Mouse (Mus musculus) heart, embryonic 11.5 days (tissue): ENCODE results near the gene Nlrc3. TPM values are rescaled to one million over a fixed set of nuclear protein-coding genes. Genes with fewer than 3 reads are reported as not detected.
A peak's percentile ranks its signal among the peaks of the same experiment; 100 is the strongest.
"Not testable (repeated sequence)": the region's sequence is repeated elsewhere in the genome, so short reads cannot be mapped to it uniquely, and the experiment has no call there.

Source experiments
- ATAC-seq: fragments of 200-750 bp; cut with Nextera tagmentation; replicated peaks from 2 replicates; pipeline ENCODE4 v1.8.0; 2017; ENCODE audit warnings: moderate library complexity; ENCODE audit not compliant: insufficient number of reproducible peaks, low FRiP score, low TSS enrichment
- H3K27ac ChIP-seq: fragments of 300-500 bp; sonication (generic); 2 replicates; pipeline ENCODE4 v1.5.1; 2014; ENCODE audit warnings: mild to moderate bottlenecking, low read depth, low read length
- H3K27me3 ChIP-seq: fragments of 300-500 bp; sonication (generic); 2 replicates; pipeline ENCODE4 v1.6.1; 2014; ENCODE audit warnings: mild to moderate bottlenecking, low read length, mixed read lengths; ENCODE audit not compliant: control insufficient read depth, insufficient read depth
- H3K36me3 ChIP-seq: fragments of 300-500 bp; sonication (generic); 2 replicates; pipeline ENCODE4 v1.6.1; 2014; ENCODE audit warnings: mild to moderate bottlenecking, low read length, moderate library complexity, mixed read lengths; ENCODE audit not compliant: control insufficient read depth, insufficient read depth
- H3K4me1 ChIP-seq: fragments of 300-500 bp; sonication (generic); 2 replicates; pipeline ENCODE4 v1.6.1; 2014; ENCODE audit warnings: low read length; ENCODE audit not compliant: control insufficient read depth, insufficient read depth
- H3K4me2 ChIP-seq: fragments of 300-500 bp; sonication (generic); 2 replicates; pipeline ENCODE4 v1.6.1; 2014; ENCODE audit warnings: mild to moderate bottlenecking, moderate library complexity
- H3K4me3 ChIP-seq: fragments of 300-500 bp; sonication (generic); 2 replicates; pipeline ENCODE4 v1.5.1; 2014; ENCODE audit warnings: low read depth, low read length
- H3K9ac ChIP-seq: fragments of 300-500 bp; sonication (generic); 2 replicates; pipeline ENCODE4 v1.6.1; 2014; ENCODE audit warnings: mild to moderate bottlenecking, low read depth, low read length, moderate library complexity
- H3K9me3 ChIP-seq: fragments of 300-500 bp; sonication (generic); replicated peaks from 2 replicates; pipeline ENCODE4 v1.6.1; 2016; ENCODE audit warnings: low read length; ENCODE audit not compliant: control insufficient read depth
- WGBS: fragments of 180-500 bp; shearing (Covaris S2); extraction: QIAGEN DNeasy Blood & Tissue Kit; methylation state at CpG from one replicate; pipeline ENCODE4 v1.1.7; 2014; ENCODE audit not compliant: insufficient replicate concordance; 5-methylcytosine and 5-hydroxymethylcytosine counted together
- polyA plus RNA-seq: library from polyadenylated mRNA; unstranded; fragments of >200 nt; fragmentation: Nextera tagmentation; extraction: Ambion mirVana; gene quantifications from 2 replicates; pipeline ENCODE4 v1.2.1, GENCODE M21; 2014

Gene Nlrc3
- polyA plus RNA-seq, 1 experiment from 2014 or later = 1.4 TPM

DNA sequence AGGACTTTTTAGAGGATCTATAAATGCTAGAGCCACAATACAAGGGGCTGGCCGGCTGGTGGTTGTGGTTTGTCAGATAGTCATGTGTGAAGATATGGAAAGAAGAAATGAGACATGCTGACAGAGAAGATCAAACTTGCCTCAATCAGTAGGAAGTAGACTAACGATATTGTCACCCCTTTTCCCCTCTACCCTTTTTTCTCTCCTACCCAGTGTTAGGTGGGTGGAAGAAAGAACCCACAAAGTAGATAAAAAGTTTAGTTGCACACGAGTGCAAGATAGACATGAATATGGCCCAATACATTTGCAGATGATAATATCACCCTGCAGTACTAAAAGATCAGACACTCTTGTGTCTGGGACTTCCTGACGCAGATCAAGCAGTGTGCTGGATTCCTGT lies 12.0 kb upstream of the Nlrc3 start:
- Histone ChIP-seq H3K36me3 (peaks cover 70% of the 10 kb centered on the region), H3K4me2 (no peak overlapping the region), H3K4me3 (no peak overlapping the region), H3K4me1 (no peaks in the 10 kb centered on the region), H3K27me3 (no peaks in the 10 kb centered on the region), H3K9me3 (no peaks in the 10 kb centered on the region), H3K27ac (no peak overlapping the region), H3K9ac (no peak overlapping the region)
- WGBS = 86% methylated on average over 4 of the region's 4 CpGs
- no peak for ATAC-seq

DNA sequence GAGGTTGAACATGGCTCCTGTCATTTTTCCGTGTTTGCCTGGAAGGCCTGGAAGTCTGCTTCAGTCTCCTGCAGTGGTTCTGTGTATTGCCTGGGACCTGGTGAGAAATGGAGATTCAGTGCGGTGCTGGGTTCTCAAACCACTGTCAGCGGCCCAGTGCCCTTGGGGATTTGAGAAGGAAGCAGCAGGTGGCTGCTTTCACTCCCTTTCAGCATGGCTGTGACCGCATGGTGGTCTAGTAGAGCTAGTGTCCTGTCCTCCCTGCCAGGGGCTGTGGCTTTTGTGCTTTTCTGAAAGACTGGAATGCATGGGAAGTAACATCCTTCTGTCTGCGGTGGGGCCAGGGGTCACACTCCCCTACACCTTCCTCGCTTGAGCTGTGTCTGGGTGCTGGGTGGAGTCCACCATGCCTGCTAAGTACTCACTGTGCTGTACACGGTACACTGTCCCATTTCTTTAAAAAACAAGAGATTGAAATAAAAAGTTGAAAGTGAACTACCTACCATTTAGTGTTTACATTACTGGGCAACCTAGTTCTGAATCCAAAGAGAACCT lies 6.8 kb upstream of the Nlrc3 start:
- H3K4me1 ChIP-seq = no peaks in the 10 kb centered on the region
- no peak overlapping the region for H3K27ac ChIP-seq
- ATAC-seq = no peak
- H3K9me3 ChIP-seq = no peaks in the 10 kb centered on the region
- H3K9ac ChIP-seq = no peak overlapping the region
- H3K4me2 ChIP-seq = no peak overlapping the region
- 83% methylated on average over 7 of the region's 7 CpGs for WGBS
- H3K4me3 ChIP-seq = no peak overlapping the region
- no peaks in the 10 kb centered on the region for H3K27me3 ChIP-seq
- H3K36me3 ChIP-seq = peaks cover 55% of the 10 kb centered on the region

DNA sequence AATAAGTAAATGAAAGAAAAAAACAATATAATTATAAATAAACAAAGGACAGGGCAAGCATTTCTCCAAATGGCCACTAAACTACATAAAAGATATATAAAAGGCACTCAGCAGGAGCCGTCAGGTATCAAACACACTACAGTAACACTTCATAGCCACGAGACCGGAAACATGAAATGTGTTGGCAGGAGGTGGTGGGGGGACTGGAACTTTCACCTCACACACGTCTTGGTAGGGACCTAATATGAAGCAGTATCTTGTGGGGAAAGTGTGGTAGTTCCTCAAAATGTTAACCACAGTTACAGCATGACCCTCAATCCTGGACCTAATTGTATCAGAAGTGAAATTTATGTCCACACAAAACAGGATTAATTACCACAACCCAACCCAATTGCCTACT lies 5.7 kb upstream of the Nlrc3 start:
- Histone ChIP-seq H3K4me3 (no peak overlapping the region), H3K4me1 (no peaks in the 10 kb centered on the region), H3K36me3 (peaks cover 53% of the 10 kb centered on the region), H3K9me3 (no peaks in the 10 kb centered on the region), H3K27ac (no peak overlapping the region), H3K27me3 (no peaks in the 10 kb centered on the region), H3K4me2 (no peak overlapping the region), H3K9ac (no peak overlapping the region)
- no peak for ATAC-seq
- 86% methylated on average over 4 of the region's 4 CpGs for WGBS

DNA sequence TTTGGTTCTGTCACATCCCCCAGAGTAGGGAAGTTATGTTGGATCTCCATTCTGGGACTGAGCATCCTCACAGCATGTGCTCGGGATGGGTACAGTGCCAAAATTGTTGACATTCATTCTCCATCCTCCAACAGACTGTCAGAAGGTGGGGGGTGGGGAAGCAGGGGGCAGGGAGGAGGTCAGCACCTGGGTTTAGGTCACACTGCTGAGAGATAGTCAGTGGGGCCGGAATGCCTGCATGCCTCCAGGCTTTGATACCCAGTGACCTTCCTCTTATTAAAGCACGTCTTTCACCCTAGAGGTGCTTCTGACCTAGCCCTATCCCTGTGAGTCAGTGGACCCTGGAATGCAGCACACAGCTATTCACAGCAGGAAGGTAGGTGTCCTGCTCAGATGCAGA lies 280 bp upstream of the Nlrc3 start:
- no peak for ATAC-seq
- Histone ChIP-seq H3K4me1 (peaks cover 10% of the 10 kb centered on the region; the same call in 1 of the 2 replicates), H3K9ac (no peak overlapping the region), H3K9me3 (no peaks in the 10 kb centered on the region), H3K27ac (no peak overlapping the region), H3K4me3 (no peak overlapping the region), H3K27me3 (no peaks in the 10 kb centered on the region), H3K4me2 (no peak overlapping the region), H3K36me3 (peaks cover 19% of the 10 kb centered on the region)
- WGBS = 36% methylated on average over 3 of the region's 3 CpGs

DNA sequence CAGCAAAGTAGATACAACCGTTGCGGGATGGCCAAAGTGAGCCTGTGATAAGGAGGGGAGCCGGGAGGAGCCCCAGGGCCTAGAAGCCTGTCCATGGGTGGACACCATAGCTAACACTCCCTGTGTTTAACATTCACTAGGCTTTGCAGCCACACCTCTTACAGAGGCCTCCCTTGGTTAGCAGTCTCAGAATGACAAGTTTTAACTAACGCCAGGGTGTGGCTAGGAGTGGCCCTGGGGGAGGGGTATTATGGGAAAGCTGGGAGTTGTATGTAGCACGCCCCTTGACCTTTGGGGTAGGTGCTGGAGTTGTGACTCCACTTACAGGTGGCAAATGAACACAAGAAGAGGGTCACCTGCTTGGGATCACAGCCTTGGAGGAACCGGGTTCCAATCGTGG lies 774 bp downstream of the Nlrc3 start:
- Histone ChIP-seq H3K9ac (no peak overlapping the region), H3K4me3 (no peak overlapping the region), H3K27ac (no peak overlapping the region), H3K4me1 (peaks cover 10% of the 10 kb centered on the region; the same call in 1 of the 2 replicates), H3K27me3 (no peaks in the 10 kb centered on the region), H3K4me2 (no peak overlapping the region), H3K9me3 (no peaks in the 10 kb centered on the region), H3K36me3 (peaks cover 11% of the 10 kb centered on the region)
- ATAC-seq = no peak
- WGBS = 74% methylated on average over 7 of the region's 7 CpGs

DNA sequence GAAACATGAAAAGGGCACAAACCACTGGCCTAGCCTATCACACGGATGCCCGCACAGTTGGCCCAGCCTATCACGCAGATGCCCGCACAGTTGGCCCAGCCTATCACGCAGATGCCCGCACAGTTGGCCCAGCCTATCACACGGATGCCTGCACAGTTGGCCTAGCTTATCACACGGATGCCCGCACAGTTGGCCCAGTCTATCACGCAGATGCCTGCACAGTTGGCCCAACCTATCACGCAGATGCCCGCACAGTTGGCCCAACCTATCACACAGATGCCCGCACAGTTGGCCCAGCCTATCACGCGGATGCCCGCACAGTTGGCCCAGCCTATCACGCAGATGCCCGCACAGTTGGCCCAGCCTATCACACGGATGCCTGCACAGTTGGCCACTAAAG lies 2.0 kb downstream of the Nlrc3 start:
- H3K9me3 ChIP-seq, H3K9ac ChIP-seq, H3K27me3 ChIP-seq, H3K36me3 ChIP-seq, H3K4me1 ChIP-seq, H3K4me3 ChIP-seq, H3K4me2 ChIP-seq, ATAC-seq, H3K27ac ChIP-seq: not testable (repeated sequence)
- WGBS = 83% methylated on average over 19 of the region's 19 CpGs

DNA sequence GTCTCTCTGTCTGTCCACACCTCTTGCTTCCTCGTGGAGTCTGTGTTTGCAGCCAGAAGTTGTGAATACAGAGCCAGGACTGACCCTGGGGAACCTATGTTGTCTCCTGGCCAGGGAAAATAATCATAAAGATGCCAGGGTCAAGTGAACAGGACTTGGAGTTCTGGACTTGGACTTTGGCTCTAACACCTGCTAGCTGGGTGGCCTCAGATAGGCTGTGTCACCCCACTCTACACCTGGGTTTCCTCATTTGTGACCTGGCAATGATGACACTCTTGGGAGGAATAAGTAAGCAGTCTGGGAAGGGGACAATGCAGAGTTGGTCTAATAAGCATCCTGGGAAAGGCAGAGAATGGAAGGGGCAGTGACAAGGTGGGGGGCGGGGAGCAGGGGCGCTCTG lies 10.9 kb downstream of the Nlrc3 start:
- no peaks in the 10 kb centered on the region for H3K9me3 ChIP-seq
- no peaks in the 10 kb centered on the region for H3K27me3 ChIP-seq
- H3K4me1 ChIP-seq = no peaks in the 10 kb centered on the region
- H3K27ac ChIP-seq = no peak overlapping the region
- no peak overlapping the region for H3K9ac ChIP-seq
- H3K36me3 ChIP-seq = no peaks in the 10 kb centered on the region
- H3K4me2 ChIP-seq = no peak overlapping the region
- no peak for ATAC-seq
- no peak overlapping the region for H3K4me3 ChIP-seq
- 82% methylated on average over 3 of the region's 3 CpGs for WGBS

DNA sequence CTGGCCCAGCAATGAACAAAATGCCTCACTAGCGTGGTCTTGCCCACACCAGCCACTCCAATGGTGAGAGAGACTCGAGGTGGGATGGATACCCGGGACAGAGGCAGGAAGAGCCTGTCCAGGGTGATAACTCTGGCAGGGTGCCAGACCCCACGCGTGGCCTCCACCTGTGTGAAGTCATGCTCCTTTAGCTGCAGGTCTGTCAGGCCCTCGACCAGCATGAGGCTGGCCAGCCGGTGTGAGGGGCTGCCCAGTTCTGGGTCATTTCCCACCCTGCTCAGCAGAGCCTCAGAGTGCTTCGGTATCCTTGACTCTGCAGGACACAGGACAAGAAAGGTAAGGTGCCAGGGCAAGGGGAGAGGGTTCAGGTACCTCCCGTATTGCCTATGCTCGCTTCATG lies 11.4 kb downstream of the Nlrc3 start:
- Histone ChIP-seq H3K27ac (no peak overlapping the region), H3K9me3 (no peaks in the 10 kb centered on the region), H3K27me3 (no peaks in the 10 kb centered on the region), H3K4me3 (no peak overlapping the region), H3K4me1 (no peaks in the 10 kb centered on the region), H3K36me3 (no peaks in the 10 kb centered on the region), H3K4me2 (no peak overlapping the region), H3K9ac (no peak overlapping the region)
- 75% methylated on average over 10 of the region's 10 CpGs for WGBS
- ATAC-seq = 0 out of 2 replicates have a peak, but pooled peaks have one; percentile 55

DNA sequence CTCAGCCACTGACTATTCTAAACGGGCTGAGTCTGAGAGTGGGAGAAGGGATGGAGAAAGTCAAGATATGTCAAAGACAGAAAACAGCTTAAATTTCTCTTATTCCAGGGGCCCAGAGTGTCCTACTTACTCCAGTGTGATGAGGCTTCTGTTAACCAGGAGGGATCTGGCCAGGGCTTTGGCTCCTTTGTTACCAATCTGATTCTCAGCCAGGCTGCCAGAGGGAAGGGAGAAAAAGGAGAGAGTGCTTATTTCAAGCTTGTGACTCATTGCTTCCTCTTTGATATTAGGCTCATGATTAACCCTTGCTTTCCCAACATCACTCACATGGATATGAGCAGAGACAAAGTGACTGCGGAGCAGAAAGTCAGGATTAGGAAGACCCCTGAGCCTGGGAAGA lies 17.2 kb downstream of the Nlrc3 start:
- Histone ChIP-seq H3K4me1 (no peaks in the 10 kb centered on the region), H3K27me3 (no peaks in the 10 kb centered on the region), H3K9me3 (no peaks in the 10 kb centered on the region), H3K9ac (no peak overlapping the region), H3K4me3 (no peak overlapping the region), H3K4me2 (no peak overlapping the region), H3K36me3 (no peaks in the 10 kb centered on the region), H3K27ac (no peak overlapping the region)
- no peak for ATAC-seq
- 54% methylated on average over 2 of the region's 2 CpGs for WGBS
